9 mouse cellular contexts compared by ENCODE assay signal in genomic region chr2:118457463-118458261, GRCm38 (mm10). TPM values are rescaled to one million over a fixed set of nuclear protein-coding genes. Genes with fewer than 3 reads are reported as not detected.
A peak's percentile ranks its signal among the peaks of the same experiment; 100 is the strongest.
DNase-seq lines count a peak whose midpoint lies in the region; ATAC-seq lines count a peak whose summit lies in the region.
"Had no signal": no experiment of that assay in that cellular context is flagged by ENCODE, and none has a peak within 500 bp of the region (broad histone marks: within the 10 kb centered on the region; RNA-seq: fewer than 3 reads in every experiment).

No protein-coding gene starts in this region.

- no peak overlapping the region for H3K4me3 ChIP-seq in midbrain, embryonic 11.5 days (ENCODE audit: low read depth, low read length)
- H3K4me3 ChIP-seq in limb, embryonic 10.5 days, result no peak overlapping the region

- ATAC-seq in frontal cortex, adult (ENCODE audit: low TSS enrichment), result peak; percentile 86
- ATAC-seq in midbrain, embryonic 11.5 days (ENCODE audit: low FRiP score), result peak; percentile 76
- no peak for ATAC-seq in granulocyte monocyte progenitor cell, adult 5-6 weeks (replicated peaks; ENCODE audit: poor library complexity, severe bottlenecking)
- ATAC-seq in erythroblast, adult 5-6 weeks (replicated peaks; ENCODE audit: low FRiP score, poor library complexity, severe bottlenecking), result no peak

- 80% methylated on average over 13 of the region's 13 CpGs for WGBS in midbrain, embryonic 11.5 days
- WGBS in limb, embryonic 10.5 days, result 91% methylated on average over 13 of the region's 13 CpGs

- H3K36me3 ChIP-seq in midbrain, embryonic 11.5 days (ENCODE audit: control insufficient read depth, insufficient read depth, low read length), result peaks cover 4% of the 10 kb centered on the region; the same call in 1 of the 2 replicates
- H3K36me3 ChIP-seq in limb, embryonic 10.5 days, result peaks cover 54% of the 10 kb centered on the region

- no peaks in the 10 kb centered on the region for H3K9me3 ChIP-seq in midbrain, embryonic 11.5 days (ENCODE audit: control insufficient read depth, low read length)
- H3K9me3 ChIP-seq in limb, embryonic 10.5 days (replicated peaks), result no peaks in the 10 kb centered on the region

- no peaks in the 10 kb centered on the region for H3K4me1 ChIP-seq in midbrain, embryonic 11.5 days (ENCODE audit: control insufficient read depth, insufficient read depth, low read length)
- H3K4me1 ChIP-seq in limb, embryonic 10.5 days, result 0 out of 2 replicates have a peak, but pooled peaks cover 5% of the 10 kb centered on the region

- no peak overlapping the region for H3K9ac ChIP-seq in midbrain, embryonic 11.5 days (ENCODE audit: low read length)

- H3K27me3 ChIP-seq in midbrain, embryonic 11.5 days (ENCODE audit: control insufficient read depth, insufficient read depth, low read length), result no peaks in the 10 kb centered on the region
- H3K27me3 ChIP-seq in limb, embryonic 10.5 days (ENCODE audit: low read depth, poor library complexity, severe bottlenecking), result no peaks in the 10 kb centered on the region

- H3K27ac ChIP-seq in midbrain, embryonic 11.5 days (ENCODE audit: low read depth, low read length), result 0 out of 2 replicates have a peak overlapping the region, but pooled peaks have one; percentile 2
- H3K27ac ChIP-seq in limb, embryonic 10.5 days, result no peak overlapping the region

- H3K4me2 ChIP-seq in midbrain, embryonic 11.5 days, result no peak overlapping the region

- no peak for DNase-seq in frontal cortex, postnatal 25 days (ENCODE audit: low spot score in 2 of 2)
- peak; percentile 65 to 76 for DNase-seq in layer of hippocampus, adult 18-20 months (ENCODE audit: low spot score in 2 of 2)
- DNase-seq in midbrain, embryonic 11.5 days (ENCODE audit: low spot score, missing footprints), result no peak
- peak; percentile 50 for DNase-seq in right cerebral cortex, postnatal 25 days
- no peak for DNase-seq in limb, embryonic 10.5 days (ENCODE audit: low spot score)
- DNase-seq: heart, postnatal 14 days had no signal

RNA-seq across cellular contexts. Expression of gene Srp14, which starts 21.8 kb away (rescaled TPM):
- 100 to 1,000 TPM; 184 to 191 TPM for total RNA-seq in layer of hippocampus, adult 18-20 months (2021)
- polyA plus RNA-seq in midbrain, embryonic 11.5 days (2014; fragmentation: Nextera tagmentation; extraction: Ambion mirVana), result 281 and 293 TPM in 2 replicates
- 221 and 248 TPM in 2 replicates for total RNA-seq in granulocyte monocyte progenitor cell, adult 5-6 weeks (2014; fragmentation: Nextera tagmentation)
- total RNA-seq in granulocyte monocyte progenitor cell, adult 5-6 weeks (2017), result 186 and 206 TPM in 2 replicates
- polyA plus RNA-seq in limb, embryonic 10.5 days (2016; fragmentation: Nextera tagmentation; extraction: Ambion mirVana), result 227 and 232 TPM in 2 replicates
- 39.8 and 109 TPM in 2 replicates for total RNA-seq in erythroblast, adult 5-6 weeks (2015; ENCODE audit: low replicate concordance)
- total RNA-seq in erythroblast, adult 5-6 weeks (2017; ENCODE audit: low replicate concordance), result 61.2 and 71.2 TPM in 2 replicates

Comparison
In these comparisons a context has a peak if more than half of its experiments do, and no peak if none do; other contexts are left out.
1. ATAC-seq: peak in frontal cortex, adult (single experiment) and midbrain, embryonic 11.5 days (single experiment); none in granulocyte monocyte progenitor cell, adult 5-6 weeks (single experiment) and erythroblast, adult 5-6 weeks (single experiment).
2. DNase-seq: peak in layer of hippocampus, adult 18-20 months (2 of 2) and right cerebral cortex, postnatal 25 days (single experiment); none in frontal cortex, postnatal 25 days (0 of 2), midbrain, embryonic 11.5 days (single experiment) and limb, embryonic 10.5 days (single experiment).